Mouse (Mus musculus): ENCODE measurements at regions not wholly inside any gene's neighbourhood (a gene's known extent, or its start where the extent isn't known, plus 50 kb on each side); places are given as distances from the start of the nearest gene placed in this dataset.

DNA sequence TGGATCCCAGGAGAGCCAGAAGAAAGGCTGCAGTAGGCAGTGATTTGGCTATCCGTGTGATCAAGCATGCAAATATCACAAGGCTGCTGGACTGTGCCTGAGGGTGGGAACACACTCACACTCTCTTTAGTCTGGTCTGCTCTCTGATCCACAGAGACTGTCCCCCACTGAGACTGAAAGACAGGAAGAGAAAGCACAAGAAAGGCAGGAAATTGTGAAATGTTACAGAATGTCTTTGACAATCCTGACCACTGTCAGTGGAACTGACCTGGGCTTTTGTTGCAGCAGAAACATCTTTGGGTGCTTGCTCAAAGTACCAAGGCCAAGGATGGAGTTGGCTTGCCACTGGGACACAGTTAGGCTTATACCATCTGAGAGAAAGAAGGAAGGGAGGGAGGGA is 52.3 kb upstream of the Gpd2 start:
- in situ Hi-C loops (cut with MboI; ENCODE audit: unreplicated experiment in 2 of 2) = loop anchor here (10.0 kb wide), 1 partner anchor 50 kb away; the partner anchor contains the start of gene Gpd2 (in 2 of the 2)

GRCm38 (mm10) chr2:57183108-57183507 is 54.3 kb upstream of the Gpd2 start:
- in situ Hi-C loops (cut with MboI; ENCODE audit: unreplicated experiment in 2 of 2) = loop anchor here (5.0 to 10.0 kb wide), 2 partner anchors 52 to 61 kb away; partner anchors contain the start of genes Gpd2 (in 2 of the 2) and Nr4a2 (in 2 of the 2)

DNA sequence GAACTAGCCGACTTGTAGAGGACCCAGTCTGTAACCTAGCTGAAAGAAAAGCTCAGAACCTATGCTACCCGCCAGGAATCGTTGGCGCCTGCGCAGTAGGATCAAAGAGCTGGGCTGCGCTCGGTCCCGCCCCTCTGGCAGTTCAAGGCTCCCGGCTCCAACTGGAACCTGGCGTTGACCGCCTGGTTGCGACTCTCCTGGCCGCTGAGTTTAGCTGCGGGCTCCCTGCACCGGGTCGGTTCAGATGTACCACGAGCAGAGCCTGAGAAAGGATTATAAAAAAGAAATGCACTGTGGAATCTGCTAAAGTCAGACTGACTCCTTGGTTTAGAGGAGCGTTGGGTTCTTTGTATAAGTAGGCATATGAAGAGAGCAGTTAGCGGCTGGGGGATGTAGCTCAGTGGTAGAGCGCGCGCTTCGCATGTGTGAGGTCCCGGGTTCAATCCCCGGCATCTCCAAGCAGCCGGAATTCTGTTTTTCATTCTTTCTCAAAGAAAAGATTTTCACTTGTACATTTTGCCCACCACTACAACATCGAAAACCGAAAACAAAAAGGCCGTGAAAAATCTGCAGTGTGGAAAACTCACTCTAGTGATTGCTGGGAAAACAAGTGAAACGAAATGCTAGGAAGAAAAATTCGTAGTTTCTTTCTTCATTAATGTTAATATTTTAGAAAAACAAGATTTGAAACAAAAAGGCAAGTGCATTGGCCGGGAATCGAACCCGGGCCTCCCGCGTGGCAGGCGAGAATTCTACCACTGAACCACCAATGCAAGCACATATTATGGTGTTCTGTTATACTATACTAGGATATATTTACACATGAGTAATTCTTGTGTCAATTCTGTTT is 55.5 kb upstream of the Gpd2 start:
- in situ Hi-C loops (cut with MboI; ENCODE audit: unreplicated experiment in 2 of 2) = loop anchor here (5.0 to 10.0 kb wide), 2 partner anchors 53 to 60 kb away; partner anchors contain the start of genes Gpd2 (in 2 of the 2) and Nr4a2 (in 2 of the 2)

- in situ Hi-C loops (cut with MboI; ENCODE audit: unreplicated experiment in 2 of 2) = loop anchor here (5.0 to 10.0 kb wide), 2 partner anchors 53 to 59 kb away; partner anchors contain the start of genes Gpd2 (in 2 of the 2) and Nr4a2 (in 2 of the 2)
Measured at GRCm38 (mm10) chr2:57181350-57181691, 56.1 kb upstream of the Gpd2 start.

- in situ Hi-C loops (cut with MboI; ENCODE audit: unreplicated experiment in 2 of 2) = no loop called here
Measured at GRCm38 (mm10) chr2:57178056-57178455, 54.3 kb upstream of the Nr4a2 start.

- in situ Hi-C loops (cut with MboI; ENCODE audit: unreplicated experiment in 2 of 2) = no loop called here
Measured at GRCm38 (mm10) chr2:57176547-57176946, 52.7 kb upstream of the Nr4a2 start.

GRCm38 (mm10) chr2:57175219-57175618 is 51.4 kb upstream of the Nr4a2 start:
- in situ Hi-C loops (cut with MboI; ENCODE audit: unreplicated experiment in 2 of 2) = no loop called here
